Mouse (Mus musculus) lung, postnatal 10 days (tissue): Measurements from ENCODE around the gene Smtnl2.
A peak's percentile ranks its signal among the peaks of the same experiment; 100 is the strongest.
"Not testable (repeated sequence)": the region's sequence is repeated elsewhere in the genome, so short reads cannot be mapped to it uniquely, and the experiment has no call there.

Source experiments
- DNase-seq: peaks from one replicate; pipeline ENCODE4 v3.0.0; 2021

The Smtnl2 gene

DNA sequence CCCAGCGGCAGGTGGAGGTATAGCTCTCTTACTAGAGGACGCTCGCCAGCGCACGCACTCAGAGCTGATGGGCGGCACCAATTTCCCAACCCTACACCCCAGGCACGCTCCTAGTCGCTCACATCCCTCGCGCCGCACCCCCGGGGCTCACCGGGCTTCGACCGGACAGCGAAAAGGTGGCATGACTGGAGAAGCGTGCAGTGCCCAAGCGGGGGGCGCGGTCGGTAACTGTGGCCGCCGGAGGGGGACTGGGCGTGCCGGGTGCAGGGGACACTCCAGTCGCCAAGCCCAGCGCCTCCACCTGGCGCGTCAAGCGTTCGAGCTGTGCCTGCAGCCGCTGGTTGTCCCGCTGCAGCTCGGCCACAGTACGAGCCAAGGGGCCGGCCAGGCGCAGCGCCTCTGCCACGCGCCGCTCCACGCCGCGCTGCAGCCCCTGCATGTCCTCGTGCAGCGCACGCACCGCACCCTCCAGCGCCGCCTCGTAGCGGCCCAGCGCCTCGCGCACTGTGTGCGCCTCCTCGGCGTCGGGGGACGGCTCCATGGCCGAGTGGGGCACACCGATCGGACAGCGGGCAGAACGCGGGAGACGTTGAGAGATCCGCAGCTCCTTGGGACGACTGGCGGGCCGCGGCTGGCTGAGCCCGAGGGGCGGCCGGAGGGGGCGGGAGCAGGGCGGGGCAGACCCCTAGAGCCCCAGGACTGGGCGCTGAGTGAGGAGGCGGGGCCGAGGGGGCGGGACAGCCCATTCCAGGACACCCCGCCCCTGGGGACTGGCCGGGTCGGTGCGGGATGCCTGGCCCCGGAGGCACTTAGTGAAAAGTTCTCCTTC, at the start of gene Smtnl2:
Gene Smtnl2 (minus strand): TSS at position 621 of the 829 bp plus-strand sequence.
- peak; percentile 96 for DNase-seq

- no peak for DNase-seq
Observed at GRCm38 (mm10) chr11:72458502-72458901, 47.0 kb upstream of the Smtnl2 start.

GRCm38 (mm10) chr11:72457995-72458496, 46.5 kb upstream of the Smtnl2 start:
- DNase-seq, result peak; percentile 79

DNA sequence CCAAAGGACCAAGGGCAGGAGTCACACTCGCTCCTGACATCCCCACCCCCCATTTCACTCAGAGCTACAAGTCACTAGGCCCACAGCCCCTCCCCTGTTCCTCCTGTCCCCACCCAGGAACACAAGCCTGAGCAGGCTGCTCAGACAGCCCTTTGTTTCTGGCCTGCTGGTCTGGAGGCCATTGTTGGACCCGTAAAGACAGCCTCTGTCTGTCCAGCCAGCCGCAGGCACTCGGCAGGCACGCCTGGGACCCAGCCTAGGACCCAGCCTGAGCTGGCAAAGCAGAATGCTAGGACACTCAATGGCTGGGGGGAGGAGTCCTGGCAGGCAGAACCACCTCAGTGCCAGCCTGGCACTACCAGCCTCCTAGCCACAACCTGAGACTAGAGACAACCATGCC, 44.2 kb upstream of the Smtnl2 start:
- DNase-seq, result no peak

GRCm38 (mm10) chr11:72453105-72453953, 41.8 kb upstream of the Smtnl2 start:
- no peak for DNase-seq

- DNase-seq, result no peak
Observed at GRCm38 (mm10) chr11:72452140-72452665, 40.7 kb upstream of the Smtnl2 start.

DNA sequence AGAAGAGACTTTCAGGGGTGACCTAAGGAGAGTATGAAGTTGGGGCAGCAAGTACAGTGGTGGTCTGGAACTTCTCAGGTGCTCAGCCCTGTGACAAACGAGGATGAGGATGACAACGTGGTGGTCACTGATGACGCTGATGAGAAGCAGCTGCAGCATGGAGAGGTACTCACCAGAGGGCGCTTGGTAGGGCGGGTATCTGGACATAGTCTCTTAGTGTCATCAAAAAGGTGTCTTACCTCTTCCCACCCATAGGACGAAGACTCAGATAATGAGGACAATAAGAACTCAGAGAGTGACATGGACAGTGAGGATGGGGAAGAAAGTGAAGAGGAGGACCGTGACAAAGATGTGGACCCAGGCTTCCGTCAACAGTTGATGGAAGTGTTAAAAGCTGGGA, 36.0 kb upstream of the Smtnl2 start:
- no peak for DNase-seq

DNA sequence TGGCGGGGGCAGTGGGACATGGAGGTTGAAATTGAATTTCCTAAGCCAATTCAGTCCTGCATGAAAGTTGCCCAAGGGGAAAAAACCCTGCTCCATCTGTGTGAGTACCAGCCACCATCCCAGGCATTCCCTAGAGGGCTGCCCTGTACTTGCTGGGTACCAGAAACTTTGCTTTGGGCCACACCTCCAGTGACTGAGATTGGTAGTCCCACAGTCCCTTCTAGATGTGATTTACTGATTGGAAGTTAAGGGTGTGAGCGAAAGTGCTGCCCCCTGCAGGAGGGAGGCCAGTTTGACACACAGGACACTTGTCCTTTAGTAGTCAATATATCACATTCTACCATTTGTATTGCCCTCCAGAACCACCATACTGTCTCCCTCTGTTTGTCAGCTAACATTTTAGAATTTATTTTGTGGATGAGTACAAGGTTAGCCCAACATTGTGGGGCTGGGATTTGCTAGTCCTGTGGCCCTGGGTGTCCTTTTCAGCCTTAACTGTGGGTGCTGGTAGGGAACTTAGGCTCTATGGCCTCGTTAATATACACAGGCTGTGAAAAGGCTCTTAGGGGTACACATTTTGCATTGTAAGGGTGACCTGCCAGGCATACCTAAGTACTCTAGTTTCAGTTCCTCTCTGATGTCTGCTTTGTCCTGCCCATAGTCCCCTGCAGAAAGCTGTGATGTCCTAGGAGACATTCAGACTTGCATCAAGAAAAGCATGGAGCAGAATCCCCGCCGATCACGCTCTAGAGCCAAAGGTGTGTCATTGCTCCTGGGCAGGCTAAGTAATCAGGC, 35.0 kb upstream of the Smtnl2 start:
- DNase-seq, result peak; percentile 67

DNA sequence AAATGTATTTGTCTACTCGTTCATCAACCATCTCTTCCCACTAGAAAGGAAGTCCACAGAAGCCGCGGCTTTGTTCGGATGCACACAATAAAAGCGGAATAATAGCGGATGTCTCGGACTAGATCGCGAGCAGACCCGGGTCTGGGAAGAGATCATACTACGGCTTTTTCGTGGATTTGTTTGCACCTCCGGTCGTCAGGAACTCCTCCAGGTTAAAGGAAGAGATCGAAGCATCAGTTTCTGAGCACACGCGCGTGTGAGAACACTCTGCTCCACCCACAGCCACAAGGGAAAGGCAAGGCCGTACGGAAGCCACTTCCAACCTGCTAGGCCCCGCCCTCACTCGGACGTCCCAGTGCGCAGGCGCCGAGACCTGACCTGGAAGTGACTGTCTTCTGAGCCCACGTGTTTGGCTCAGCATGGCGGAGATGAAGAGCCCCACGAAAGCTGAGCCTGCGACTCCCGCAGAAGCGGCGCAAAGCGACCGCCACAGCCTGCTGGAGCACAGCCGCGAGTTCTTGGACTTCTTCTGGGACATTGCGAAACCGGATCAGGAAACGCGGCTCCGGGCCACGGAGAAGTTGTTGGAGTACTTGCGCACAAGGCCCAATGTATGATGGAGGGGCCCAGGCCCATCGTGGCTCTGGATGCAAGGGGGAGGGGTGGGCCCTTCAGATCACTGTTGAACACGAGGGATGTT, 29.6 kb upstream of the Smtnl2 start, which contains the start of gene Mybbp1a:
Gene Mybbp1a (plus strand): TSS at position 391 of the 700 bp plus-strand sequence.
- peak; percentile 99 for DNase-seq

GRCm38 (mm10) chr11:72440597-72440964, 29.1 kb upstream of the Smtnl2 start:
- not testable (repeated sequence) for DNase-seq

DNA sequence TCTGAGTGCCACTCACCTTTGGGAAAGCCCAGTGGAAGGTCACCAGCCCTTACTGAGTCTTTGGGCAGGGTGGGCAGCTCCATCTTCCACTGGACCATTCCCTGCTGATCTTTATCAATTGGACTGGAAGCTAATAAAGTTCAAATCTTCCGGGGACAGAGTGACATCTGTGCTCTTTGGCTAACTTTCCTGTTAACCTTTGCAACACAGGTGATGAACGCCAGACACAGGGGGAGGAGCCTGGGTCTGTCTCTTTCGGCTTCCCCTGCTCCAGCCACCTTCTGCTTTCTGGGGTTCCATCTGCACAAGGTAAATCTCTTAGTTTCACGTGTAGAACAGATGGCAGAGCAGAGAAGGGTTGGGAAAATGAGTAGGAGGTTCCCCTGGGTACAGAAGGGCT, 26.9 kb upstream of the Smtnl2 start:
- DNase-seq, result no peak

DNA sequence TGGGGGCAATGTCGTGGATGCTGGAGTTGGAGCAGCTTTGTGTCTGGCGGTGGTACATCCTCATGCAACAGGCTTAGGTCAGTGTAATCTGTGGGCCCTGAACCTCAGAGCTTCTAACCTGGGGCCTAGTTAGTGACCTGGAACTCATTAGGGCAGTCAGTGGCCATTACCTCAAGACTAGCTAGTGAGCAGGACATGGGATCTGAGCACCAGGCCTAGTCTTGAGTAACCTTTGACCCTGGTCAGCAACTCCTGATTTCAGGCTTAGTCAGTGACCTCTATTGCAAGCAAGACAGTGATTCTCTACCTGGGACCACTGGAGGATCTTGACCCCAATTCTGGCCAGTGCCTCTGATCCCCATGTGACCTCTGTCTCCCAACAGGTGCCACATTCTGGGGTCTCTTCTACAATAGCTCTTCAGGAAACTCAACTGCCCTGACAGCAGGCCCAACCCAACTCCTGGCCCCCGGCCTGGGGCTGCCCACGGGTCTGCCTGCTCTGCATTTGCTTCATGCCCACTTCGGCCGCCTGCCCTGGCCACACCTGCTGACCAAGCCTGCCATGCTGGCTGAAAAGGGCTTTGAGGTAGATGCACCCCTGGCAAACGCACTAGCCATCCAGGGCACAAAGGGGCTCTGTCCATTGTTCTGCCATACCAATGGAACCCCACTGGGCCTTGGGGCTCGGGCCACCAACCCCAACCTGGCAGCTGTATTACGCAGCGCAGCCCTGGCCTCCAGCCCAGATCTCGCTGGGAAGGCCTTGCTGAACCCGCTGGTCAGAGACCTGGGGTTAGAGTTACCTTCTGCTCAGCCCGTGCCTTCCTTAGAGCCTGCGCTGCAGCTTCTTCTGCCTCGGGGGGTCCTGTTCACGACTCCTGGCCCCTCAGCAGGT, 25.5 kb upstream of the Smtnl2 start:
- no peak for DNase-seq

- peak; percentile 76 for DNase-seq
Observed at GRCm38 (mm10) chr11:72436271-72436670, 24.8 kb upstream of the Smtnl2 start.

DNA sequence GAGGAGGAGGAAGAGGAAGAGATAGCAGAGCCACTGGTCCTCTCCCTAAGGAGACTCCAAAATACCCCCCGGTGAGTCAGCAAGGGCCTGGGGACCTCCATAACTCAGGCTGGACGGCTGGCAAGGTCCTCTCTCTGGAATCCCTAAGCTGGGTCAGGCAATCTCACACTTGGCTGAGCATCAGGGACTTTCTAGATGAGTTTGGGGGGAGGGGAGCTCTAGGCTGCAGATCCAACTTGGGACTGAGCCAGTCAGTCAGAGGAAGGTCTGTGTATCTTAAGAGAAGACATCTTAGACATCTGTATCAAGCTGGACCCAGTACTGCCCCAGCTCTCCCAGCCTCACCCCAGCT, 24.2 kb upstream of the Smtnl2 start:
- DNase-seq, result peak; percentile 77

DNA sequence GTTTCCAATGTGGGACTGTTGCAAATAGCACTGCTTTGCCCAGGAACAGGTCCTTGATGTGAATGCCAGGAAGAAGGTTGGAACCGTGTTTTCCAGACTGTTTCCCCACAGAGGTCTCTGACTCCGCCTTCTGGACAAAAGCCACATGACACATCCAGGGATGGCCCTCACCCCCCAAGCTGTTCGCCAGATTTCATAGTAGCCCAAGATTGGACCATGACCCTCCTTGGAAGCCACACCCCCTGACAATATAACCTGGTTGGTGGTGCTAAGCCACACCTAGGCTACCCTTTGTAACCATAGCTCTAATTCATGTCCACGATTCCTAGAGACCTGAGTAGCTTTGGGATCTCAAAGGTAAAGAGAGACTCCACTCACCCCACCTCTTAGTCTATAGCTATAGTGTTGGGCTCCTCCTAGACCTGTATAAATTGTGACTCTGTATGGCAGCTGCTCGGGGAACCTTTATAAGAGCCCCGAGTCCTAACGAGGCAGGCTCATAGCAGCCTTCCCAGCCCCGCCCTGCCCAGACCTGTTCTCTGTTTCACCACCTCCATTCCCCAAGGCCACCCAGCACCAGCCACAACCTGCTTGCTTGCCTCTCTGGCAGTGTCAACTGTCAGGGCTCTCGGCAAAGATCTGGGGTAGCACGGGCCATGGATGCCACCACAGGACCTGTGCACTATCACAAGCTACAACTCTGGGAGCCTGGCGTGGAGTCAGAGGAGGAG, 23.6 kb upstream of the Smtnl2 start, which contains the start of gene Ggt6:
Gene Ggt6 (plus strand): TSS at position 564 of the 731 bp plus-strand sequence.
- DNase-seq, result peak; percentile 54

DNA sequence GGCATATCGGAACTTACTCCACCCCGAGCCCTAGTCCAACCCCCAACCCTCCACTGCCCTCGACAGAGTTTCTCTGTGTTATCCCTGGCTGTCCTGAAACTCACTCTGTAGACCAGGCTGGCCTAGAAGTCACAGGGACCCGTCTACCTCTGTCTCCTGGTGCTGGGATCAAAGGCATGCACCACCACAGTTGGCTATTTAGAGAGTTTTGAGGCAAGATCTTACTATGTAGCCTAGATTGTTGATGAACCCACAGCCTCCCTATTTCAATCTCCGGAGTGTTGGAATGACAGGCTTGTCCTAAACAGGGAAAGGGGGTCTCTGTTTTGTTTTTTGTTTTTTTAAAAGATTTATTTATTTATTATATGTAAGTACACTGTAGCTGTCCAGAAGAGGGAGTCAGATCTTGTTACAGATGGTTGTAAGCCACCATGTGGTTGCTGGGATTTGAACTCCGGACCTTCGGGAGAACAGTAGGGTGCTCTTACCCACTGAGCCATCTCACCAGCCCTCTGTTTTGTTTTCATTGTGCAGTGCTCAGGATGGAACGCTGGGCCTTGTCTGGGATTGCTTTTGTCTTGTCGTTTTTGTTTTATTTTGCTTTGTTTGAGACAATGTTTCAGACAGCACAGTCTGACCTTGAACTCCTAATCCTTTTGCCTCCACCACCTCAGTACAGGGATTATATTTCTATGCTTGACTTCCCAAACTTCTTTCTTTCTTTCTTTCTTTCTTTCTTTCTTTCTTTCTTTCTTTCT, 19.0 kb upstream of the Smtnl2 start:
- DNase-seq, result not testable (repeated sequence)

DNA sequence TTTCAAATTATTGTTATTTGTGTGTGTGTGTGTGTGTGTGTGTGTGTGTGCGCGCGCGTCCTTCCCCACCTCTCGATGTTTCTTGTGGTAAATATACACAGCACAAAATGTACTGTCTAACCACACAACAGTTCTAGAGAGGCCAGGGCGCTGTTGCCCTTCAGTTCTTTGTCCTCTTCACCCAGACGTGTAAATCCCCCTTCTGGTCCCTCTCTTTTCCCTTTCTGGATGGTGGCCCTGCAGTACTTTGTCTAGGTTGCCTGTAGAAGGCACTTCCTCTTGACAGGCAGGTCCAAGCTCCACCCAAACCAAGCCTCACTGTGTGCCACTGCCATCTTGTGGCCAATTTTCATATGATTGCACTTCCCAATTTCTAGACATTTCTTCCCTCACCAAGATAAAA, 17.8 kb upstream of the Smtnl2 start:
- peak; percentile 92 for DNase-seq

DNA sequence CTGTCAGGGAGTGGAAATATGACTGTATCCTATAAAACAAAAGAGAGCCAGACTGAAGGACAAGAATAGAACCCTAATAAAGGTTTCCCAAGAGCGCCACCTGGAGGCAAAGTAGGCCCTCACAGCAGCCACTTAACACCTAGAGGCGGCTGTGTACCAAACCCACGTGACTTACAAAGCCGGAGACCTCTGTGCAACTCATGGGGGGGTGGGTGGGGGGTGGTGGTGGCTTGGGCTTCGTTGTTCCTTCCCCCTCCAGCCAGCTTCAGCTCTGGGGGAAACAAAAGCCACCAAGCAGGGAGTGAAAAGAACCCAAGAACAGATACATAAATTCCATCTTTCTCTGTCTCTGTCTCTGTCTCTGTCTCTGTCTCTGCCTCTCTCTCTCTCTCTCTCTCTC, 17.2 kb upstream of the Smtnl2 start:
- peak; percentile 94 for DNase-seq

GRCm38 (mm10) chr11:72426884-72427283, 15.4 kb upstream of the Smtnl2 start:
- DNase-seq, result no peak
